Mouse (Mus musculus): Measurements from ENCODE around the gene Mogs. TPM values are rescaled to one million over a fixed set of nuclear protein-coding genes. Genes with fewer than 3 reads are reported as not detected.

The Mogs gene
- polyA plus RNA-seq, 1 experiment from 2014 or later, result 24.4 TPM

GRCm38 (mm10) chr6:83086121-83087035 is 28.9 kb upstream of the Mogs start, which contains the start of gene Lbx2:
Lbx2 (plus strand) TSS chr6:83086367.
- Histone ChIP-seq H3K27ac (ENCODE audit: low read length) (no peak within 1 kb of the TSS), H3K4me3 (ENCODE audit: low read depth, low read length) (peak within 1 kb of the TSS; percentile 18; the same call in 1 of the 2 replicates), H3K4me2 (replicated peaks; ENCODE audit: low read depth, low read length) (peak within 1 kb of the TSS; percentile 25; the same call in 1 of the 2 replicates), H3K9me3 (ENCODE audit: control insufficient read depth, low read depth, low read length) (no peaks in the 10 kb centered on the region), H3K9ac (replicated peaks; ENCODE audit: low read depth, low read length) (no peak within 1 kb of the TSS), H3K27me3 (ENCODE audit: control insufficient read depth, insufficient read depth, low read length) (peaks cover 52% of the 10 kb centered on the region), H3K4me1 (ENCODE audit: control insufficient read depth, insufficient read depth, low read length) (0 out of 2 replicates have a peak, but pooled peaks cover 4% of the 10 kb centered on the region), H3K36me3 (ENCODE audit: control insufficient read depth, insufficient read depth, low read length) (no peaks in the 10 kb centered on the region)
- ATAC-seq (ENCODE audit: insufficient number of reproducible peaks, insufficient read depth, low FRiP score, low read depth), result no peak
- 3% methylated on average over 37 of the region's 42 CpGs for WGBS

GRCm38 (mm10) chr6:83087205-83087925 is 27.9 kb upstream of the Mogs start:
- H3K36me3 ChIP-seq (ENCODE audit: control insufficient read depth, insufficient read depth, low read length), result no peaks in the 10 kb centered on the region
- H3K27me3 ChIP-seq (ENCODE audit: control insufficient read depth, insufficient read depth, low read length), result peaks cover 51% of the 10 kb centered on the region
- WGBS, result 4% methylated on average over 47 of the region's 47 CpGs
- peak overlapping the region; percentile 18; the same call in 1 of the 2 replicates for H3K4me3 ChIP-seq (ENCODE audit: low read depth, low read length)
- no peak for ATAC-seq (ENCODE audit: insufficient number of reproducible peaks, insufficient read depth, low FRiP score, low read depth)
- no peaks in the 10 kb centered on the region for H3K9me3 ChIP-seq (ENCODE audit: control insufficient read depth, low read depth, low read length)
- H3K9ac ChIP-seq (replicated peaks; ENCODE audit: low read depth, low read length), result no peak overlapping the region
- peak overlapping the region; percentile 25 for H3K4me2 ChIP-seq (replicated peaks; ENCODE audit: low read depth, low read length)
- no peak overlapping the region for H3K27ac ChIP-seq (ENCODE audit: low read length)
- H3K4me1 ChIP-seq (ENCODE audit: control insufficient read depth, insufficient read depth, low read length), result 0 out of 2 replicates have a peak, but pooled peaks cover 4% of the 10 kb centered on the region

GRCm38 (mm10) chr6:83087926-83088260 is 27.4 kb upstream of the Mogs start:
- no peak for ATAC-seq (ENCODE audit: insufficient number of reproducible peaks, insufficient read depth, low FRiP score, low read depth)
- Histone ChIP-seq H3K27ac (ENCODE audit: low read length) (no peak overlapping the region), H3K4me3 (ENCODE audit: low read depth, low read length) (peak overlapping the region; percentile 18; the same call in 1 of the 2 replicates), H3K9me3 (ENCODE audit: control insufficient read depth, low read depth, low read length) (no peaks in the 10 kb centered on the region), H3K4me2 (replicated peaks; ENCODE audit: low read depth, low read length) (peak overlapping the region; percentile 25), H3K9ac (replicated peaks; ENCODE audit: low read depth, low read length) (no peak overlapping the region), H3K4me1 (ENCODE audit: control insufficient read depth, insufficient read depth, low read length) (0 out of 2 replicates have a peak, but pooled peaks cover 4% of the 10 kb centered on the region), H3K27me3 (ENCODE audit: control insufficient read depth, insufficient read depth, low read length) (peaks cover 47% of the 10 kb centered on the region), H3K36me3 (ENCODE audit: control insufficient read depth, insufficient read depth, low read length) (no peaks in the 10 kb centered on the region)
- WGBS, result 13% methylated on average over 9 of the region's 9 CpGs

GRCm38 (mm10) chr6:83092416-83093127 is 22.7 kb upstream of the Mogs start:
- Histone ChIP-seq H3K4me2 (replicated peaks; ENCODE audit: low read depth, low read length) (no peak overlapping the region), H3K4me3 (ENCODE audit: low read depth, low read length) (no peak overlapping the region), H3K36me3 (ENCODE audit: control insufficient read depth, insufficient read depth, low read length) (no peaks in the 10 kb centered on the region), H3K4me1 (ENCODE audit: control insufficient read depth, insufficient read depth, low read length) (0 out of 2 replicates have a peak, but pooled peaks cover 2% of the 10 kb centered on the region), H3K27me3 (ENCODE audit: control insufficient read depth, insufficient read depth, low read length) (peaks cover 16% of the 10 kb centered on the region), H3K9me3 (ENCODE audit: control insufficient read depth, low read depth, low read length) (no peaks in the 10 kb centered on the region), H3K9ac (replicated peaks; ENCODE audit: low read depth, low read length) (no peak overlapping the region), H3K27ac (ENCODE audit: low read length) (no peak overlapping the region)
- ATAC-seq (ENCODE audit: insufficient number of reproducible peaks, insufficient read depth, low FRiP score, low read depth), result no peak
- 29% methylated on average over 6 of the region's 6 CpGs for WGBS

GRCm38 (mm10) chr6:83095968-83096367 is 19.3 kb upstream of the Mogs start:
- H3K9me3 ChIP-seq (ENCODE audit: control insufficient read depth, low read depth, low read length), result no peaks in the 10 kb centered on the region
- 42% methylated on average over 6 of the region's 6 CpGs for WGBS
- no peaks in the 10 kb centered on the region for H3K27me3 ChIP-seq (ENCODE audit: control insufficient read depth, insufficient read depth, low read length)
- H3K9ac ChIP-seq (replicated peaks; ENCODE audit: low read depth, low read length), result no peak overlapping the region
- no peaks in the 10 kb centered on the region for H3K4me1 ChIP-seq (ENCODE audit: control insufficient read depth, insufficient read depth, low read length)
- H3K36me3 ChIP-seq (ENCODE audit: control insufficient read depth, insufficient read depth, low read length), result no peaks in the 10 kb centered on the region
- ATAC-seq (ENCODE audit: insufficient number of reproducible peaks, insufficient read depth, low FRiP score, low read depth), result no peak
- H3K27ac ChIP-seq (ENCODE audit: low read length), result no peak overlapping the region
- no peak overlapping the region for H3K4me2 ChIP-seq (replicated peaks; ENCODE audit: low read depth, low read length)
- H3K4me3 ChIP-seq (ENCODE audit: low read depth, low read length), result no peak overlapping the region

- Histone ChIP-seq H3K9me3 (ENCODE audit: control insufficient read depth, low read depth, low read length) (no peaks in the 10 kb centered on the region), H3K4me1 (ENCODE audit: control insufficient read depth, insufficient read depth, low read length) (peaks cover 10% of the 10 kb centered on the region; the same call in 1 of the 2 replicates), H3K9ac (replicated peaks; ENCODE audit: low read depth, low read length) (no peak overlapping the region), H3K27me3 (ENCODE audit: control insufficient read depth, insufficient read depth, low read length) (no peaks in the 10 kb centered on the region), H3K36me3 (ENCODE audit: control insufficient read depth, insufficient read depth, low read length) (no peaks in the 10 kb centered on the region), H3K4me2 (replicated peaks; ENCODE audit: low read depth, low read length) (no peak overlapping the region), H3K4me3 (ENCODE audit: low read depth, low read length) (no peak overlapping the region), H3K27ac (ENCODE audit: low read length) (no peak overlapping the region)
- no peak for ATAC-seq (ENCODE audit: insufficient number of reproducible peaks, insufficient read depth, low FRiP score, low read depth)
- 38% methylated on average over 2 of the region's 2 CpGs for WGBS
Observed at GRCm38 (mm10) chr6:83098411-83098810, 16.9 kb upstream of the Mogs start.

GRCm38 (mm10) chr6:83101316-83101687 is 14.0 kb upstream of the Mogs start, which contains the start of the genes Ccdc142 and Gm42688:
Ccdc142 (plus strand) TSS chr6:83101601.
Gm42688 (plus strand) TSS chr6:83101617.
- WGBS, result under 1% methylated on average over 25 of the region's 25 CpGs
- Histone ChIP-seq H3K4me2 (replicated peaks; ENCODE audit: low read depth, low read length) (peak within 1 kb of the TSS; percentile 91), H3K9me3 (ENCODE audit: control insufficient read depth, low read depth, low read length) (no peaks in the 10 kb centered on the region)

More at GRCm38 (mm10) chr6:83101316-83101687, 14.0 kb upstream of the Mogs start, which contains the start of the genes Ccdc142 and Gm42688:
- Histone ChIP-seq H3K4me3 (ENCODE audit: low read depth, low read length) (peak within 1 kb of the TSS; percentile 72), H3K27ac (ENCODE audit: low read length) (peak within 1 kb of the TSS; percentile 81), H3K4me1 (ENCODE audit: control insufficient read depth, insufficient read depth, low read length) (peaks cover 10% of the 10 kb centered on the region; the same call in 1 of the 2 replicates), H3K27me3 (ENCODE audit: control insufficient read depth, insufficient read depth, low read length) (no peaks in the 10 kb centered on the region), H3K9ac (replicated peaks; ENCODE audit: low read depth, low read length) (peak within 1 kb of the TSS; percentile 57), H3K36me3 (ENCODE audit: control insufficient read depth, insufficient read depth, low read length) (no peaks in the 10 kb centered on the region)
- peak; percentile 87 for ATAC-seq (ENCODE audit: insufficient number of reproducible peaks, insufficient read depth, low FRiP score, low read depth)

All from stomach, embryonic 14.5 days (tissue).